Mouse (Mus musculus) WW6 (cell line): ENCODE measurements around the gene Tcf20.

ENCODE experiments used
- DNase-seq: peaks from one replicate; pipeline ENCODE4 v3.0.0-alpha.2; 2013; ENCODE audit warnings: low read depth, low spot score

The Tcf20 gene

GRCm38 (mm10) chr15:82959151-82959550 is 28.5 kb downstream of the Tcf20 start:
- no peak for DNase-seq

GRCm38 (mm10) chr15:82958253-82958701 is 29.4 kb downstream of the Tcf20 start:
- no peak for DNase-seq

- DNase-seq: no peak
These were observed 31.0 kb downstream of the Tcf20 start for GRCm38 (mm10) chr15:82956721-82957120.

GRCm38 (mm10) chr15:82956310-82956709 is 31.4 kb downstream of the Tcf20 start:
- no peak for DNase-seq

GRCm38 (mm10) chr15:82955286-82955685 is 32.4 kb downstream of the Tcf20 start:
- DNase-seq: no peak

GRCm38 (mm10) chr15:82954034-82954433 is 33.6 kb downstream of the Tcf20 start:
- no peak for DNase-seq

- no peak for DNase-seq
These were observed 34.6 kb downstream of the Tcf20 start for GRCm38 (mm10) chr15:82953096-82953495.

- DNase-seq: no peak
These were observed 35.4 kb downstream of the Tcf20 start for GRCm38 (mm10) chr15:82952292-82952705.

- no peak for DNase-seq
These were observed 37.4 kb downstream of the Tcf20 start for GRCm38 (mm10) chr15:82950246-82950645.

- DNase-seq: no peak
These were observed 40.2 kb downstream of the Tcf20 start for GRCm38 (mm10) chr15:82947431-82947830.

- no peak for DNase-seq
These were observed 43.0 kb downstream of the Tcf20 start for GRCm38 (mm10) chr15:82944479-82945195.

- no peak for DNase-seq
These were observed 45.9 kb downstream of the Tcf20 start for GRCm38 (mm10) chr15:82941733-82942132.

GRCm38 (mm10) chr15:82940494-82941214 is 47.0 kb downstream of the Tcf20 start:
- DNase-seq: no peak

- no peak for DNase-seq
These were observed 49.5 kb downstream of the Tcf20 start for GRCm38 (mm10) chr15:82938155-82938569.

- DNase-seq: no peak
These were observed 50.2 kb downstream of the Tcf20 start for GRCm38 (mm10) chr15:82937428-82937992.

- no peak for DNase-seq
These were observed 52.7 kb downstream of the Tcf20 start for GRCm38 (mm10) chr15:82934971-82935370.

- no peak for DNase-seq
These were observed 54.6 kb downstream of the Tcf20 start for GRCm38 (mm10) chr15:82932936-82933650.

GRCm38 (mm10) chr15:82931436-82931835 is 56.2 kb downstream of the Tcf20 start:
- no peak for DNase-seq

GRCm38 (mm10) chr15:82929595-82929994 is 58.1 kb downstream of the Tcf20 start:
- DNase-seq: no peak

GRCm38 (mm10) chr15:82928844-82929243 is 58.8 kb downstream of the Tcf20 start:
- no peak for DNase-seq

- no peak for DNase-seq
These were observed 59.6 kb downstream of the Tcf20 start for GRCm38 (mm10) chr15:82928023-82928422.

GRCm38 (mm10) chr15:82927057-82927456 is 60.6 kb downstream of the Tcf20 start:
- no peak for DNase-seq
